Mouse (Mus musculus): ENCODE data around the gene Gdi2. TPM values are rescaled to one million over a fixed set of nuclear protein-coding genes. Genes with fewer than 3 reads are reported as not detected.
"Not testable (repeated sequence)": the region's sequence is repeated elsewhere in the genome, so short reads cannot be mapped to it uniquely, and the experiment has no call there.

Gdi2 gene
- polyA plus RNA-seq (2017; shearing (Covaris generic)): 100 to 1,000 TPM; 666 to 730 TPM

DNA sequence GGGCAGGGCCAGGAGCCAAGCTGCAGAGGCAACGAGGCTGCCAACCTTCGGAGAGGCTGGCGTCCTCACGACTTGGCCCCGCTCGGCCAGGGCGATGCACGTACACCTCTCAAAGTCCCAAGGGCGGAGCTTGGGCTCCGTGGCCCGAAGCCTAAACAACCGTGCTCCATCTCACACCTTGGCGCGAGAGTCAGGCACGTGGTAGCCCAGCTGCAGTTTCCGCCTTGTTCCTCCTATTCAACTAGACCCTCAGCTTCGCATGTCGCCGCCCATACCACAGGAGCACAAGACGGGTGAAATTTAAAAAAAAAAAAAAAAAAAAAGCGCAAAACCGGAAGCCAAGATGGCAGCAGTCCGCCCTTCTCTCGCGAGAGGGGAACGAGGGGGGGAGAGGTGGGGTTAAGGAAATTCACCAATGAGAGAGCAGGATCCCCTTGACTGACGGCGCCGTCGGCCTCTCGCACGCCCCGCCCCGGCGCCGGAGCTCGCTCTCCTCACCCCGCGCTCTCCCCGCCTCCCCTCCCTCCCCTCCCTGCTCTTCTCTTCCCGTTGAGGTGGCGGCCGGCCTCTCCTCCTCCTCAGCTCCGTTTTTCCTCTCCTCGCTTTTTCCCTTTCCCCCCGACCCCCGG is at the start of gene Gdi2:
Gene Gdi2, plus strand, starts transcription at position 470 of the 629 bp plus-strand sequence.
- ATAC-seq: peak; percentile 94

DNA sequence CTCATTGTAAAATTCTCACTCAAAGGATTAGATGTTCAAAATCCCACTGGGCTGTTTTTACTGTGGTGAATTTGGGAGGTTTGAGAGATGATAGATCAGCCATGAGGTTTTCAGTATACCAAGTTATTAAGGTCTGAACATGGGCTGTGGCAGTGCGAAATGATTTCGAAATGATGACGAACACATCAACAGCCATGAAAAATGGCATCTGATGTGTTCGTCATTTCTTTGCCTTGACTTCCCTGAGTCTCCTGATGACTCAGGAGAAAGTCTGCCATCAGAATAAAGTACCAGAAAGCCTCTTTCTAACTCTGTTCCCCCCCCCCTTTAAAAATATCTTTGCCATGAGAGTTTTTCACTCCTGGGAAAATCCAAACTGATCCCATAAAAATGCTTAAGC is 42.3 kb upstream of the Gdi2 start:
- ATAC-seq: no peak

DNA sequence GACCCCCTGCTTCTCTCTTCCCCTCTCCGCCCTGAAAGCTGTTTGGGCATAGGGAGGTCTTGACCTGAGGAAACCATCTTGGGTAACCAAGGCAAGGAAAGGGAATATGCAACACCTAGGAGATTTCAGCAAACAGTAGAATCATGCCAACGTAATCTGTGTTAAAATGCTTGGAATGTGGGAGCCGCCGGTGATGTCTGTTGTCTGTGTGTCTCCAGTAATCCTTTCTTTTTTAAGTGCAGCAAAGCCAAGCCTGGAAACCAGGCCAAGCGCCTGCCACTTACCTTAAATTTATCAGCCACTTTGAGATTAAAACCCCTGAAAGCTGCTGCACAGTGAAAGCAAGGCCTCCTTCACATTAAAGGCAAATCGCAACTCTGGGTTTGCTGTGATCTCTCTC is 36.8 kb upstream of the Gdi2 start:
- ATAC-seq: not testable (repeated sequence)

GRCm38 (mm10) chr13:3515351-3515750 is 22.5 kb upstream of the Gdi2 start:
- peak; percentile 43 for ATAC-seq

DNA sequence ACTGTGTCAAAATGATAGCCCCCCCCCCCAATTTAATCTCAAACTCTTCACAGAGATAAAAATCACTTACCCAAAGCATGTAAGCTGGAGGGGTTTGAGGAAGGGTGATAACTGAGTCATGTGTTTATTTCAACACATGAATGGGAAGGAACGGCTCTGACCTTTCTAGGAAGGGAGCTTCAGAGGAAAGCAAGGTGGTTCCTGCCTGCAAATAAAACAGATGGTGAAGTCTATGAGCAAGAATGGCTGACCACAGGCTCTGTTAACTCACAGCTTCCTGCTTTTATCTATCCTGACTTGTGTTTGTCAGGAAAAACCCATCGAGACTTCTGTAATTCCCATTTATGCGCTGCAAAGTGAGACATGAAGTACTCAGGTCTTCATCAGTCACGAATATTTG is 18.5 kb upstream of the Gdi2 start:
- ATAC-seq: not testable (repeated sequence)

GRCm38 (mm10) chr13:3519994-3520393 is 17.9 kb upstream of the Gdi2 start:
- ATAC-seq: not testable (repeated sequence)

GRCm38 (mm10) chr13:3523459-3523858 is 14.4 kb upstream of the Gdi2 start:
- no peak for ATAC-seq

DNA sequence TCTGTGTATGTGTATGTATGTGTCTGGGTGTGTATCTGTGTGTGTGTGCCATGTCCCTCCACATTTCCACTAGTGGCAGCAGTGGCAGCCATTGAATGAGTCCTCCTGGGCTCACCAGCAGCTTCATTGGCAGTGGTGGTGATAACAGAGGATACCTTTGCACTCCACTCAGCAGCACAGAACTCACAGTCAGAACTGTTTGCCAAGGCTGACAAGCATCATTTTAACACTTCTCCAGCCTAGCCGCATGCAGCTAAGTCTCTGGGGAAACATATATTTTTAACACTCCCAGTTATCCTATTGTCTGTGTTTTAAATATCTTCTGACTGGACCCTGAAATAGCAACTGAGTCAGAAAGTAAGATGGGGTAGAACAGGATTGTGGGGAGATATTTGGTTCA is 13.9 kb upstream of the Gdi2 start:
- no peak for ATAC-seq

DNA sequence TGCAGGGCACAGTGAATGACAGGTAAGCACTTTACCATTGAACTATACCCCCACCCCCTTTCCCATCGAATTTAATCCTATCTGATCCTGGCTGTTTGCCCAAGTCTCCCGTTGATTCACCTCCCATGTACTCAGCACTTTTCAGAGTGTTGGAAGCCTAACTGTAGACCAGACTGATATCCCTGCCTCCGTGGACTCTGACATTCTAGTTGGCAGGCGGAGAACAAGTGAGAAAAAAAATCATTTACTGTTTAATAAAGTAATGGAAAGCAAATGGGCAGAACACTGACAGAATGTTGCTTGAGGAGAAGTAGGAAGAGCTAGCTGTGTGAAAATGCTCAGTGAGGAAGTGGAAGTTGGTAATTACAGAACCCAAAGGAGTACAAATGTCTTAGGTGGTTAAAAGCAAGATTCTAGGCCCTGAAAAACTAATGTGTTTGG is 12.2 kb upstream of the Gdi2 start:
- no peak for ATAC-seq

- peak; percentile 97 for ATAC-seq
These were observed 11.5 kb upstream of the Gdi2 start for GRCm38 (mm10) chr13:3526328-3526727.

GRCm38 (mm10) chr13:3530451-3530850 is 7.4 kb upstream of the Gdi2 start:
- no peak for ATAC-seq

DNA sequence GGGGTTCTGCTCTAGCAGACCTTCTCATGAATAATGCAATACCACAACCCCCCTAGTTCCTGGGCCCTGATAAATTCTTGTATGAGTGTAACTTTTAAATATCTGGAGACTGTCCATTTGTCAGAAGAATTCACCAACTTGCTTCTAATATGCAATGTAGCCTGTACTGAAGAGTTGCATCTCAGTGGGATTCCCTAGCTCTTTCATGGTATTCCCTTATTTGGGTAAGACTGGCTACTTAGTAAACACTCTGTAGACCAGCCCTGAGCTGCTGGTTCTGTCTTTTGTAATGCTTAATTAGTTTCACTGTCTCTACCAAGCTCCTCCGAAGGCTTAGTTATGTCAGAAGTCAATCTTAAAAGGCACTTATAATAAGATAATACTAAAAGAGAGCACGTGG is 6.7 kb upstream of the Gdi2 start:
- not testable (repeated sequence) for ATAC-seq

GRCm38 (mm10) chr13:3531692-3532320 is 6.1 kb upstream of the Gdi2 start:
- no peak for ATAC-seq

- ATAC-seq: no peak
These were observed 5.4 kb upstream of the Gdi2 start for GRCm38 (mm10) chr13:3532451-3532850.

- ATAC-seq: no peak
These were observed 3.7 kb upstream of the Gdi2 start for GRCm38 (mm10) chr13:3534146-3534545.

DNA sequence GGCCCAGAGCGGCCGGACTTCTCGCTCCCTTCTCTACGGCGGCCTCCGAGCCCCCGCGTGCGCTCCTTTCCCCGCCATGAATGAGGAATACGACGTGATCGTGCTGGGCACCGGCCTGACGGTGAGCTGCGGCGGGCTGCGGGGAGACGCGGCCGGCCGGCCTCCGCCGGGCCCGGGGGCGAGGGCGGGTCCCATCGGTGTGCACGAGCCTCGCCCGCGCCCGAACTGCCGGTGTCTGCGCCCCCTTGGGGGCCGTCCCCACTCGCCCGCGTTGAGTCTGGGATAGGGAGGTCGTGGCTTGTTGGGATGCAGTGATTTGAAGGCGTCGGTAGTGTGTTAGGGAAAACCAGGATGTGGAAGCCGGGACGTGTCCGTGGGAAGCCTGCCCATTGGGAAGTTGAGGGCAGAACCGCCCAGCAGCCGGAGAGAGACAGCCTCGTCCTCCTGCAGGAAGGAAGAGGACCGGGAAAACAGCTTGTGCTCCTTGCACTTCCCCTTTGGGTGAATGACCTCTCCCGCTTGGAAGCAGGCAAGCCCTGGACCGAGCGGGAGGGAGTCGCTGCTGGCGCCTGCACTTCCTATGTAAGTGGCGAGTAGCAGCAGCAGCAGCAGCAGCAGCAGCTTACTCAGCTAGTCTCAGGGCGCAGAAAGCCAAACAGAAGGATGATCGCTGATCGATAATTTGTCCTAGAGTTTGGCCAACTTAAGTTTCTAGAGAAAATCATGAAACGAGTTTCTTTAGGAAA is 533 bp downstream of the Gdi2 start:
- peak; percentile 19 for ATAC-seq

DNA sequence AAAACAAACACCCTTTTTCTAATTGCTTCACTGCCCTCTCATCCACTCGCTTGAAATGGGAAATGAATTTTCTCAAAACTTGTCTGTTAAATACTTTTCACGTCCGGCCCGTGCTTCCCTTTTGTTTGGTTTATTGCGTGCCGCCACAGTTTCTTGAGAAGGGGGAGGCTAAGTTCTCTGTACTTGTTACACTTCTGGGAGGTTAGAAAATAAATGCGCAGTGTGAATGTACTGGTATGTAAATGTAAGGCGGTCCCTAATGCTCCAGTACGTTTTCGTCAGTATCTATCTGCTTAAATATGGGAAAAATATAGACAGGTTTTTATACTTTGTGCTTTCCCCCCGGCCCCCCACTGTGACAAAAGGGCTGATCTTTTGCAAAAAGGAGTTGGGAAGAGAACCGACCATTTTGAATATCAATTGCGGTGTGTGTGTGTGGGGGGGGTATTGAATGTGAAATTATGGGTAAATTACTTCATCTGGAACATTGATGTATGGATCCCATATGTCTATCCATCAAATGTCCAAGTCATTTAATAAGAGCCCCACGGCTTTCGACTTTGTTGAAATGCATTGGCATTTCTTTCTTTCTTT is 1.2 kb downstream of the Gdi2 start:
- ATAC-seq: no peak

GRCm38 (mm10) chr13:3540166-3540565 is 2.3 kb downstream of the Gdi2 start:
- no peak for ATAC-seq

- ATAC-seq: no peak
These were observed 3.4 kb downstream of the Gdi2 start for GRCm38 (mm10) chr13:3541159-3541782.

DNA sequence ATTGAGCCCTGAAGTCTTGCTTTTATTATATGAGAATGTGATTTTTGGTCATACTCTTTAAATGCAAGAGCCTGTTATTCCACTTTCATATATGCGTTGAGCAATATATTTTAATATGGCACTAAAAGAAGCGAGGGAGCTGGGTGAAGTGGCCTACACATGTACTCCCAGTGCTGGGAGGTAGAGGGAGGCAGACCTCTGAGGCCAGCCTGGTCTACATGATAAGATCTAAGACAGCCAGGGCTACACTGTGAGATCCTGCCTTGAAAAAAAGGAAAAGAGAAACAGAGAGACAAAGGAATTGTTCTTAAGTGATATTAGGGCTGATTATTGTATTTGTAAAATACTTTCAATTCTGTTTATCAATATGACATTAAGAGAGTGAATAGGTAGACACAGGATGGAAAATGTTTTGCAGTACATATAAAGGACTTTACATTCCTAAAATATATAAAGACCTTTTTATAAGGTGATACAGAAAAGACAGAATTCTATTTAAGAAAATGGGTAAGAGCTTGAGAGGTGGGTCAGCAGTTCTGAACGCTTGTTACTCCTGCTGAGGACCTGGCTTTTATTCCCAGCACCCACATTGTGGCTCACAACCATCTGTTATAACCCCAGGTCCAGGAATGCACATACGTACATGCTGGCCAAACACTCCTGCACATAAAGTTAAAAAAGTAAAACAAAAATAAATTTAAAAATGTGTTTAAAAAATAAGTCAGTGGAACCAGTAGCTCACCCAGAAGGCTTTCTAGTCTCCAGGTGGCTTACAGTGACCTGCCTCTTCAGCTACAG is 6.4 kb downstream of the Gdi2 start:
- no peak for ATAC-seq

GRCm38 (mm10) chr13:3544925-3545324 is 7.1 kb downstream of the Gdi2 start:
- ATAC-seq: no peak

DNA sequence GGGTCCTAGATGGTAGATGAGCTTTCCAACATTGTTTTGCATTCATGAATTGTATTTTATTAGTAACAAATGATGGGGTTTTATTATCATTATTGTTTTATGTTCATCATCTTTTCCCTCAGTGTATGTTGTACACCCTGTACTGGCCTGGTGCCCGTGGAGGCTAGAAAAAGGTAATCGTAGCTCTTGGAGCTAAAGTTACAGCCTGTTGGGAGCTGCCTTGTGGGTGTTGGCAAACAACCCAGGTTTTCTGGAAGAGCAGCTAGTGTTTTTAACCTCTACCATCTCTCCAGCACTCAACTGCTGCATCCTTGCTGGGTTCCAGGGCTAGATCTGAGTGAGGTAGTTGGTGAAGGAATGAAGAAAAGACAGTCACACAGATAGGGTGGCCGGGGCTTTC is 9.5 kb downstream of the Gdi2 start:
- ATAC-seq: no peak

Measured in CD4-positive, CD25-positive, alpha-beta regulatory T cell, adult 4 months (primary cell).